Mouse (Mus musculus) limb, embryonic 15.5 days (tissue): ENCODE results near the gene Brpf3. TPM values are rescaled to one million over a fixed set of nuclear protein-coding genes. Genes with fewer than 3 reads are reported as not detected.

Experiments used
- ATAC-seq: fragments of 200-750 bp; cut with Nextera tagmentation; 2 replicates; pipeline ENCODE4 v1.8.0; 2017; ENCODE audit warnings: low read depth, moderate TSS enrichment; ENCODE audit not compliant: insufficient number of reproducible peaks, low FRiP score, low TSS enrichment
- H3K27ac ChIP-seq: fragments of 300-500 bp; sonication (generic); 2 replicates; pipeline ENCODE4 v1.5.1; 2015; ENCODE audit warnings: moderate library complexity, mild to moderate bottlenecking, inconsistent platforms
- H3K27me3 ChIP-seq: fragments of 300-500 bp; sonication (generic); 2 replicates; pipeline ENCODE4 v1.6.1; 2015; ENCODE audit warnings: inconsistent platforms
- H3K36me3 ChIP-seq: fragments of 300-500 bp; sonication (generic); 2 replicates; pipeline ENCODE4 v1.6.1; 2015; ENCODE audit warnings: inconsistent platforms
- H3K4me1 ChIP-seq: fragments of 300-500 bp; sonication (generic); 2 replicates; pipeline ENCODE4 v1.6.1; 2015; ENCODE audit warnings: inconsistent platforms
- H3K4me2 ChIP-seq: fragments of 300-500 bp; sonication (generic); 2 replicates; pipeline ENCODE4 v1.6.1; 2015; ENCODE audit warnings: mild to moderate bottlenecking, inconsistent platforms
- H3K4me3 ChIP-seq: fragments of 300-500 bp; sonication (generic); 2 replicates; pipeline ENCODE4 v1.5.1; 2015; ENCODE audit warnings: mild to moderate bottlenecking, inconsistent platforms
- H3K9ac ChIP-seq: fragments of 300-500 bp; sonication (generic); 2 replicates; pipeline ENCODE4 v1.6.1; 2015; ENCODE audit warnings: inconsistent platforms
- H3K9me3 ChIP-seq: fragments of 300-500 bp; sonication (generic); 2 replicates; pipeline ENCODE4 v1.6.1; 2016; ENCODE audit warnings: inconsistent platforms
- WGBS: fragments of 180-500 bp; shearing (Covaris S2); methylation state at CpG from one replicate; pipeline ENCODE4 v1.1.7; 2015; 5-methylcytosine and 5-hydroxymethylcytosine counted together
- polyA plus RNA-seq: library from polyadenylated mRNA; unstranded; fragments of >200 nt; fragmentation: Nextera tagmentation; extraction: Ambion mirVana; gene quantifications from 2 replicates; pipeline ENCODE4 v1.2.1, GENCODE M21; 2015

Brpf3 gene
- polyA plus RNA-seq, 1 experiment from 2014 or later: 8.4 TPM

GRCm38 (mm10) chr17:28866921-28867320 lies 66.0 kb downstream of the Brpf3 start:
- H3K9ac ChIP-seq: no peak overlapping the region
- H3K4me2 ChIP-seq: no peak overlapping the region
- no peak for ATAC-seq
- no peak overlapping the region for H3K27ac ChIP-seq
- H3K36me3 ChIP-seq: no peaks in the 10 kb centered on the region
- no peaks in the 10 kb centered on the region for H3K9me3 ChIP-seq
- H3K27me3 ChIP-seq: no peaks in the 10 kb centered on the region
- H3K4me1 ChIP-seq: peaks cover 3% of the 10 kb centered on the region; the same call in 1 of the 2 replicates
- no peak overlapping the region for H3K4me3 ChIP-seq

GRCm38 (mm10) chr17:28867381-28867780 lies 66.5 kb downstream of the Brpf3 start:
- H3K9ac ChIP-seq: no peak overlapping the region
- no peaks in the 10 kb centered on the region for H3K36me3 ChIP-seq
- peaks cover 3% of the 10 kb centered on the region; the same call in 1 of the 2 replicates for H3K4me1 ChIP-seq
- no peak overlapping the region for H3K27ac ChIP-seq
- no peaks in the 10 kb centered on the region for H3K27me3 ChIP-seq
- no peak overlapping the region for H3K4me3 ChIP-seq
- ATAC-seq: no peak
- WGBS: 89% methylated on average over 4 of the region's 4 CpGs
- no peaks in the 10 kb centered on the region for H3K9me3 ChIP-seq
- no peak overlapping the region for H3K4me2 ChIP-seq

- H3K27ac ChIP-seq: no peak overlapping the region
- H3K4me1 ChIP-seq: peaks cover 3% of the 10 kb centered on the region; the same call in 1 of the 2 replicates
- H3K4me3 ChIP-seq: no peak overlapping the region
- H3K9ac ChIP-seq: no peak overlapping the region
- 57% methylated on average over 9 of the region's 9 CpGs for WGBS
- H3K27me3 ChIP-seq: no peaks in the 10 kb centered on the region
- no peaks in the 10 kb centered on the region for H3K9me3 ChIP-seq
- no peak overlapping the region for H3K4me2 ChIP-seq
- no peaks in the 10 kb centered on the region for H3K36me3 ChIP-seq
- no peak for ATAC-seq
Observed at GRCm38 (mm10) chr17:28869412-28870110, 68.7 kb downstream of the Brpf3 start.

GRCm38 (mm10) chr17:28870435-28870834 lies 69.5 kb downstream of the Brpf3 start:
- H3K27me3 ChIP-seq: no peaks in the 10 kb centered on the region
- no peak overlapping the region for H3K27ac ChIP-seq
- no peaks in the 10 kb centered on the region for H3K9me3 ChIP-seq
- peaks cover 9% of the 10 kb centered on the region for H3K4me1 ChIP-seq
- H3K4me3 ChIP-seq: no peak overlapping the region
- H3K36me3 ChIP-seq: no peaks in the 10 kb centered on the region
- no peak overlapping the region for H3K9ac ChIP-seq
- ATAC-seq: no peak
- no peak overlapping the region for H3K4me2 ChIP-seq
- 71% methylated on average over 5 of the region's 5 CpGs for WGBS

GRCm38 (mm10) chr17:28871831-28872230 lies 70.9 kb downstream of the Brpf3 start:
- Histone ChIP-seq H3K4me2 (no peak overlapping the region), H3K9ac (no peak overlapping the region), H3K9me3 (no peaks in the 10 kb centered on the region), H3K27ac (no peak overlapping the region), H3K27me3 (no peaks in the 10 kb centered on the region), H3K36me3 (no peaks in the 10 kb centered on the region), H3K4me1 (peaks cover 18% of the 10 kb centered on the region), H3K4me3 (no peak overlapping the region)
- 77% methylated on average over 11 of the region's 11 CpGs for WGBS
- no peak for ATAC-seq

GRCm38 (mm10) chr17:28872322-28872721 lies 71.4 kb downstream of the Brpf3 start:
- Histone ChIP-seq H3K27ac (no peak overlapping the region), H3K4me3 (no peak overlapping the region), H3K4me1 (peaks cover 20% of the 10 kb centered on the region), H3K36me3 (no peaks in the 10 kb centered on the region), H3K4me2 (no peak overlapping the region), H3K9me3 (no peaks in the 10 kb centered on the region), H3K9ac (no peak overlapping the region), H3K27me3 (no peaks in the 10 kb centered on the region; the same call in 1 of the 2 replicates)
- no peak for ATAC-seq
- 87% methylated on average over 7 of the region's 7 CpGs for WGBS

GRCm38 (mm10) chr17:28874216-28874615 lies 73.3 kb downstream of the Brpf3 start:
- H3K9ac ChIP-seq: no peak overlapping the region
- H3K9me3 ChIP-seq: no peaks in the 10 kb centered on the region
- 84% methylated on average over 4 of the region's 4 CpGs for WGBS
- no peak overlapping the region for H3K27ac ChIP-seq
- no peak for ATAC-seq
- no peak overlapping the region for H3K4me3 ChIP-seq
- no peaks in the 10 kb centered on the region; the same call in 1 of the 2 replicates for H3K27me3 ChIP-seq
- H3K36me3 ChIP-seq: no peaks in the 10 kb centered on the region
- H3K4me2 ChIP-seq: no peak overlapping the region
- H3K4me1 ChIP-seq: peaks cover 20% of the 10 kb centered on the region

GRCm38 (mm10) chr17:28874825-28875224 lies 73.9 kb downstream of the Brpf3 start:
- Histone ChIP-seq H3K9ac (no peak overlapping the region), H3K9me3 (no peaks in the 10 kb centered on the region), H3K4me3 (no peak overlapping the region), H3K27me3 (no peaks in the 10 kb centered on the region; the same call in 1 of the 2 replicates), H3K27ac (no peak overlapping the region), H3K36me3 (no peaks in the 10 kb centered on the region), H3K4me2 (no peak overlapping the region), H3K4me1 (peaks cover 19% of the 10 kb centered on the region)
- 56% methylated on average over 7 of the region's 7 CpGs for WGBS
- no peak for ATAC-seq

- Histone ChIP-seq H3K4me1 (peaks cover 23% of the 10 kb centered on the region), H3K4me3 (no peak overlapping the region), H3K27ac (no peak overlapping the region), H3K27me3 (no peaks in the 10 kb centered on the region; the same call in 1 of the 2 replicates), H3K36me3 (no peaks in the 10 kb centered on the region), H3K9me3 (no peaks in the 10 kb centered on the region), H3K4me2 (no peak overlapping the region), H3K9ac (no peak overlapping the region)
- ATAC-seq: no peak
- WGBS: 36% methylated on average over 8 of the region's 8 CpGs
Observed at GRCm38 (mm10) chr17:28875316-28875715, 74.4 kb downstream of the Brpf3 start.

GRCm38 (mm10) chr17:28876331-28876730 lies 75.4 kb downstream of the Brpf3 start:
- Histone ChIP-seq H3K27ac (no peak overlapping the region), H3K4me1 (peaks cover 23% of the 10 kb centered on the region), H3K9ac (no peak overlapping the region), H3K9me3 (no peaks in the 10 kb centered on the region), H3K4me2 (0 out of 2 replicates have a peak overlapping the region, but pooled peaks have one; percentile 8), H3K4me3 (no peak overlapping the region), H3K36me3 (no peaks in the 10 kb centered on the region), H3K27me3 (peaks cover 7% of the 10 kb centered on the region; the same call in 1 of the 2 replicates)
- WGBS: 59% methylated on average over 5 of the region's 5 CpGs
- ATAC-seq: no peak

GRCm38 (mm10) chr17:28876821-28877220 lies 75.9 kb downstream of the Brpf3 start:
- Histone ChIP-seq H3K27ac (no peak overlapping the region), H3K36me3 (no peaks in the 10 kb centered on the region), H3K9me3 (no peaks in the 10 kb centered on the region), H3K4me2 (0 out of 2 replicates have a peak overlapping the region, but pooled peaks have one; percentile 8), H3K9ac (no peak overlapping the region), H3K4me3 (no peak overlapping the region), H3K27me3 (peaks cover 10% of the 10 kb centered on the region; the same call in 1 of the 2 replicates), H3K4me1 (peaks cover 23% of the 10 kb centered on the region)
- WGBS: 21% methylated on average over 19 of the region's 19 CpGs
- ATAC-seq: no peak

- ATAC-seq: no peak
- 6% methylated on average over 18 of the region's 18 CpGs for WGBS
Observed at GRCm38 (mm10) chr17:28879931-28880391, 79.1 kb downstream of the Brpf3 start.

More at GRCm38 (mm10) chr17:28879931-28880391, 79.1 kb downstream of the Brpf3 start:
- no peaks in the 10 kb centered on the region for H3K9me3 ChIP-seq
- no peak overlapping the region for H3K9ac ChIP-seq
- H3K27ac ChIP-seq: no peak overlapping the region
- H3K4me1 ChIP-seq: peaks cover 21% of the 10 kb centered on the region
- H3K27me3 ChIP-seq: peaks cover 14% of the 10 kb centered on the region; the same call in 1 of the 2 replicates
- no peaks in the 10 kb centered on the region for H3K36me3 ChIP-seq
- peak overlapping the region; percentile 39 for H3K4me2 ChIP-seq
- peak overlapping the region; percentile 9; the same call in 1 of the 2 replicates for H3K4me3 ChIP-seq
